Mouse (Mus musculus): Measurements from ENCODE around the gene Mrm1. TPM values are rescaled to one million over a fixed set of nuclear protein-coding genes. Genes with fewer than 3 reads are reported as not detected.

Mrm1 gene
- polyA plus RNA-seq, 1 experiment, result 10.3 TPM

DNA sequence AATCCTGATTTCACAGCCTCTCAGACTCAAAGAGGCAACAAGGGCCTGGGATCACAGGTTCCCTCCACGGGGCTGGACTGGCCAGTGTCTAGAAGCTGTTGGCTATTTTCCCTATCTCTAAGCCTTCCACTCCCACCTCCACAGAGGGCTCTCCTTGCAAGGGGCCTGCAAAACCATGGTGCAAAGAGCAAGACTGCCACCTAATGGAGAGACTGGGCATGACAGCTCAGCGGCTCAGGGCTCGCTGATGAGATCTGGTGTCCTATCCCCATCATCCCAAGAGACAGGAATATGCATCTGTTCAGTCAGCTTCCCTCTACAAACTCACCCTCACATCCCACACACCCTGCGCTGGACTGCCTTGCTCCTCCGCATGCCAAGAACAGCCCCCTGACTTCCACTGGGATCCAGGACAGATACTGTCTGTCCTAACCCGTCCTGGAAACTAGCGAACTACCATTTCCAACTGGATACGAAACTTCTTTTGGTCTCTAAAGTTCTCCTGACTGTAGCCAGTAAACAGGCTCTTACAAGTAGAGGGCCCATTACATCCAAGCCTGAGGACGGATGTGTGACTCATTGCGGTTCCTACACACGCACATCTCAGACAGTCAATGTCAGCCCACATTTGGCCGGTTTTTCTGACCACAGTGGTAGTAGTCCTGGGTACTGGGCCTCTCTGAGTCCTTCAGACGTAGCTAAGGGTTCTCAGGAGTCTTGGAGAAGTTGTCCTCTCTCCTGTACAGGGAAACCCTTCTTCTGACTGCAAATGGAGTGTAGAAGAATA is 5.4 kb downstream of the Mrm1 start:
- TF ChIP-seq CTCF (conservative IDR thresholded peaks at IDR 0.05; ENCODE audit: insufficient read depth, insufficient read length, low read depth, low read length) (peak; percentile 97; the same call in 1 of the 2 replicates), POLR2A (IDR thresholded peaks at IDR 0.05; ENCODE audit: low read depth, low read length) (no peak)
- H3K27me3 ChIP-seq (replicated peaks; ENCODE audit: control insufficient read depth, insufficient read depth, low read length), result no peaks in the 10 kb centered on the region
- H3K27ac ChIP-seq (ENCODE audit: insufficient read depth, low read depth, low read length), result no peak overlapping the region
- H3K4me1 ChIP-seq (ENCODE audit: control insufficient read depth, insufficient read depth, low read length), result no peaks in the 10 kb centered on the region
- WGBS, result 66% methylated on average over 13 of the region's 13 CpGs
- DNase-seq, result peak; percentile 66
- H3K4me3 ChIP-seq (ENCODE audit: insufficient read depth, low read depth, low read length), result no peak overlapping the region
- H3K36me3 ChIP-seq (ENCODE audit: control insufficient read depth, insufficient read depth, low read length), result no peaks in the 10 kb centered on the region

DNA sequence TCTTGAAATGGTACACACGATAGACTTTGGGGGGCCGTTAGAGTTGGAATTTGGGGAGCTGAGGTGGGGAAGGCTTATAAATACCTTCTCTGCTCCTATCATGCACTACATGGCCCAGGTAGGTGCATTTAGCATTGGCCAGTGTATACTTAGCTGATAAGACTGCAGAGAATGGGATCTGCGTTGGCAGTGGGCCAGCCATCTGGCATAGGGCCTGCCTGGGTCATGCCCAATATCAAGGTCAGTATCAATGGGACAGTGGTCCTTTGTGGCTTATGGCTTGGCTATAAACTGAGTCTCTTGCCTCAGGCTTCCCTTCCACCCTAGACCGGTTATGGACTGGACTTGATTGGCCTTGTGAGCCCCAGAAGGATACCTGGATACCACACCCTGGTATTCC is 14.9 kb downstream of the Mrm1 start:
- 96% methylated on average over 4 of the region's 4 CpGs for WGBS
- no peaks in the 10 kb centered on the region for H3K36me3 ChIP-seq (ENCODE audit: control insufficient read depth, insufficient read depth, low read length)
- DNase-seq, result no peak
- H3K4me1 ChIP-seq (ENCODE audit: control insufficient read depth, insufficient read depth, low read length), result no peaks in the 10 kb centered on the region
- no peaks in the 10 kb centered on the region for H3K27me3 ChIP-seq (replicated peaks; ENCODE audit: control insufficient read depth, insufficient read depth, low read length)
- no peak for TF ChIP-seq CTCF (conservative IDR thresholded peaks at IDR 0.05; ENCODE audit: insufficient read depth, insufficient read length, low read depth, low read length)
- TF ChIP-seq POLR2A (IDR thresholded peaks at IDR 0.05; ENCODE audit: low read depth, low read length), result no peak
- no peak overlapping the region for H3K4me3 ChIP-seq (ENCODE audit: insufficient read depth, low read depth, low read length)
- H3K27ac ChIP-seq (ENCODE audit: insufficient read depth, low read depth, low read length), result no peak overlapping the region

DNA sequence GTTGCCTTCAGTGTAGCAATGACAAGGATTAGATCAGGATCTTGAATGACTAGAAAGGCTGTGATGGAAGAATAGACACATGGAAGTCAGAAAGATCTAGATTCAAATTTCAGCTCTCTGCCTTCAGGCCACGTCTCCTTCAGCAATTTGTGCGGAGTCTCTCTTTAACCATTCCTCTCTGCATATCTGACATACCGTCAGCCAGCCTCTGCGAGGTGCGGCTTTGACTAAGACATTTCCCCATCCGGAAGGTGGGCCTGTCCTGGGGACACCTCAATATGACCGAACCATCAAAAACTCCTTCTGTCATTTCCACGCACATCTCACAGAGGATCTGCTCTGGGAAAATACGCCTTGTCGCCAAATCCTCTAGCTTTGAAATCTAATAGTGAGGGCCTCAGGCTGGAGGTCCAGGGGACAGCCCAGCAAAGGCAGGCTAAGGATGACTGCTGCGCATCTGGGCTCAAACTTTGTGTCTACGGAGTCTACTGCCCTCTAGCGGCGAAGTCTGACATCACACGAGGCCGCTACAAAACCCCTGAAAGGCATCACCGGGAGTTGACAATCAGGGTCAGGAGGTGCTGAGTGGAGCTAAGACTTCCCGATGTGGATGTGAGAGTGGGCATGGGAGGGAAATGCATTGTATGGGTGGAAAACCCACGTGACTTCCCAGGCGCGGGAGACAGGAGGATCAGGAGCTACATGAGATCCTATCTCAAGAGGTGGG is 21.5 kb downstream of the Mrm1 start:
- Histone ChIP-seq H3K36me3 (ENCODE audit: control insufficient read depth, insufficient read depth, low read length) (no peaks in the 10 kb centered on the region), H3K4me1 (ENCODE audit: control insufficient read depth, insufficient read depth, low read length) (no peaks in the 10 kb centered on the region), H3K27ac (ENCODE audit: insufficient read depth, low read depth, low read length) (no peak overlapping the region), H3K4me3 (ENCODE audit: insufficient read depth, low read depth, low read length) (no peak overlapping the region), H3K27me3 (replicated peaks; ENCODE audit: control insufficient read depth, insufficient read depth, low read length) (no peaks in the 10 kb centered on the region)
- peak; percentile 85 for TF ChIP-seq CTCF (conservative IDR thresholded peaks at IDR 0.05; ENCODE audit: insufficient read depth, insufficient read length, low read depth, low read length)
- no peak for TF ChIP-seq POLR2A (IDR thresholded peaks at IDR 0.05; ENCODE audit: low read depth, low read length)
- 20% methylated on average over 21 of the region's 21 CpGs for WGBS
- peak; percentile 60 for DNase-seq

DNA sequence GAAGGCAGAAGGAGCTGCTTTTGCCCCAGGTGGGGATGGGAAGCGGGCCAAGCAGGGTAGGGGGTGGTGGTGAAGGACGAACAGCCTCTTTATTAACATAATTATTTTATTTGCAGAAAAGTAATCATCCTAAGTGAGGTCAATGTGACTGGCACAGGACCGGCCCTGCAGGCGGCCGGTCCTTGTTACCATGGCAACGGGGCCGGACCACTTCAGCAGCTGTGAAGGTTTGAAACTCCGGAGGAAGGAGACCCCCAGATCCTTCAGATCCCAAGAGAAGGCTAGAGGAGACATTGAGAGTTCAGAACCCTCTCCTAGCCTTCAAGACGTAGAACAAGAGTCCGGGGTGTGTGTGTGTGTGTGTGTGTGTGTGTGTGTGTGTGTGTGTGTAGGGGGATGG is 22.3 kb downstream of the Mrm1 start:
- no peak overlapping the region for H3K4me3 ChIP-seq (ENCODE audit: insufficient read depth, low read depth, low read length)
- no peak for TF ChIP-seq POLR2A (IDR thresholded peaks at IDR 0.05; ENCODE audit: low read depth, low read length)
- no peak for TF ChIP-seq CTCF (conservative IDR thresholded peaks at IDR 0.05; ENCODE audit: insufficient read depth, insufficient read length, low read depth, low read length)
- H3K27ac ChIP-seq (ENCODE audit: insufficient read depth, low read depth, low read length), result no peak overlapping the region
- WGBS, result 39% methylated on average over 10 of the region's 10 CpGs
- no peaks in the 10 kb centered on the region for H3K27me3 ChIP-seq (replicated peaks; ENCODE audit: control insufficient read depth, insufficient read depth, low read length)
- no peaks in the 10 kb centered on the region for H3K4me1 ChIP-seq (ENCODE audit: control insufficient read depth, insufficient read depth, low read length)
- DNase-seq, result no peak
- no peaks in the 10 kb centered on the region for H3K36me3 ChIP-seq (ENCODE audit: control insufficient read depth, insufficient read depth, low read length)

DNA sequence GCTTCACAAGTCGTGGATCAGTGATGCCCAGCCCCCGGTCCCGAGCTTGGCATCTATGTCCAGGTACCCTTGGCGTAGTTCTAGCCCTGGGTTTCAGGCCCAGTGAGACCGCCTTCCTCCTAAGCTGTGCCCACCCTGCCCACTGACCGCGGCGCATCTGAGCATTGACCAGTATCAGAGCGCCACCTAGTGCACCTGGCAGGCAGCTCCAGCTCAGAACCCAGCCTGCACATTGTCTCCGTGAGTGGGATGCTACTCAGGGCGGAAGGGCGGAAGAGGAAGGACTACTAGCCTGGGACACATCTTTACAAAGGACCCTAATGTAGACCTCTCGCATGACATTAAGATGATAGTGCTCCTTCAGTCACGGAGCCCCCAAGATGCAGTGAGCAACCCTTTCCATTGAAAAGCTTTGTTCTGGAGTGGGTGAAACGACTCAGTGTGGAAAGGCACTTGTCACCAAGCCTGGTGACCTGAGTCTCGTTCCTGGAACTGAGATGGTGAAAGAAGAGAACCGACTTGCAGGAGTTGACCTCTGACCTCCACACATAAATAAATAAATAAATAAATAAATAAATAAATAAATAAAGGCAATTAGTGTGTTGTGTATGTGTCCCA is 24.7 kb downstream of the Mrm1 start:
- H3K36me3 ChIP-seq (ENCODE audit: control insufficient read depth, insufficient read depth, low read length), result no peaks in the 10 kb centered on the region
- H3K27ac ChIP-seq (ENCODE audit: insufficient read depth, low read depth, low read length), result no peak overlapping the region
- DNase-seq, result peak; percentile 63
- no peak overlapping the region for H3K4me3 ChIP-seq (ENCODE audit: insufficient read depth, low read depth, low read length)
- no peaks in the 10 kb centered on the region for H3K4me1 ChIP-seq (ENCODE audit: control insufficient read depth, insufficient read depth, low read length)
- WGBS, result 10% methylated on average over 17 of the region's 17 CpGs
- peak; percentile 93 for TF ChIP-seq CTCF (conservative IDR thresholded peaks at IDR 0.05; ENCODE audit: insufficient read depth, insufficient read length, low read depth, low read length)
- no peak for TF ChIP-seq POLR2A (IDR thresholded peaks at IDR 0.05; ENCODE audit: low read depth, low read length)
- H3K27me3 ChIP-seq (replicated peaks; ENCODE audit: control insufficient read depth, insufficient read depth, low read length), result no peaks in the 10 kb centered on the region

DNA sequence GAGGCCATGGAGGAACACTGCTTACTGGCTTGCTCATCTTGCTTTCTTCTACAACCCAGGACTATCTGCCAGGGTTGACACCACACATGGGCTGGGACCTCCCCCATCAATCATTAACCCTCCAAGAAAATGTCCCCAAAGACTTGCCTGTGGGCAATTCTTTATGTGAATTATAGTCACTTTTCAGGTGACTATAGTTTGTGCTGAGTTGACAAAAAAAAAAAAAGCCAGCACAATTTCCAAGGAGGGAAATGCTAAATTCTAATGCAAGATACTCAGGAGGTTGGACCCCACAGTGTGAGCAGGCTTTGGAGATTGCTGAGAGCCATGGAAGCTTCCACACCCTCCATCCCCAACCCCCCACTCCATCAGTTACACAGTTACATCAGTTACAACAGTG is 25.8 kb downstream of the Mrm1 start:
- no peak for DNase-seq
- H3K36me3 ChIP-seq (ENCODE audit: control insufficient read depth, insufficient read depth, low read length), result no peaks in the 10 kb centered on the region
- no peak overlapping the region for H3K4me3 ChIP-seq (ENCODE audit: insufficient read depth, low read depth, low read length)
- TF ChIP-seq POLR2A (IDR thresholded peaks at IDR 0.05; ENCODE audit: low read depth, low read length) (no peak), CTCF (conservative IDR thresholded peaks at IDR 0.05; ENCODE audit: insufficient read depth, insufficient read length, low read depth, low read length) (no peak)
- H3K27me3 ChIP-seq (replicated peaks; ENCODE audit: control insufficient read depth, insufficient read depth, low read length), result no peaks in the 10 kb centered on the region
- no peaks in the 10 kb centered on the region for H3K4me1 ChIP-seq (ENCODE audit: control insufficient read depth, insufficient read depth, low read length)
- H3K27ac ChIP-seq (ENCODE audit: insufficient read depth, low read depth, low read length), result no peak overlapping the region

DNA sequence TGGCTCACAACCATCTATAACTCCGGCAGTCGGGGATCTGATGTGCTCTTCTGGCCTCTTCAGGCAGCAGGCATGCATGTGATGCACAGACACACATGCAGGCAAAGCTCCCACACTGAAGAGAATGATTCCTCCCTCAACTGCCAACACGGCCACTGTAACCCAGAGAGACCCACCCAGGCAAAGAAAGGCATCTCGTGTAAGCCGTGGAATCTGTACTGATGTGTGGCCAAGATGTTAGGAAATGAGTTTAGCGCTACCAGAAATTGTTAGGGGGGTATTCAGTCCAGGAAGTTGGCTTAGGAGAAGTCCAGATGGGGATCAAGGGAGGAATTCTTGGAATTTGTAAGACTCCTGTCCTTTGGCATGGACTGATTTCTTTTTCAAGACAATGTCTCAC is 28.9 kb downstream of the Mrm1 start:
- no peaks in the 10 kb centered on the region for H3K36me3 ChIP-seq (ENCODE audit: control insufficient read depth, insufficient read depth, low read length)
- WGBS, result 52% methylated on average over 6 of the region's 6 CpGs

More for the DNA sequence above, 28.9 kb downstream of the Mrm1 start:
- TF ChIP-seq POLR2A (IDR thresholded peaks at IDR 0.05; ENCODE audit: low read depth, low read length), result no peak
- TF ChIP-seq CTCF (conservative IDR thresholded peaks at IDR 0.05; ENCODE audit: insufficient read depth, insufficient read length, low read depth, low read length), result no peak
- Histone ChIP-seq H3K4me3 (ENCODE audit: insufficient read depth, low read depth, low read length) (no peak overlapping the region), H3K27me3 (replicated peaks; ENCODE audit: control insufficient read depth, insufficient read depth, low read length) (no peaks in the 10 kb centered on the region), H3K4me1 (ENCODE audit: control insufficient read depth, insufficient read depth, low read length) (no peaks in the 10 kb centered on the region), H3K27ac (ENCODE audit: insufficient read depth, low read depth, low read length) (no peak overlapping the region)
- no peak for DNase-seq
